Mouse (Mus musculus) left cerebral cortex, postnatal 10 days (tissue): ENCODE data around the gene Vezt. TPM values are rescaled to one million over a fixed set of nuclear protein-coding genes. Genes with fewer than 3 reads are reported as not detected.

Source experiments
- DNase-seq, 2 experiments: peaks; one replicate each; pipeline ENCODE4 v3.0.0; 2021 to 2022; ENCODE audit warnings: low spot score in 2 of 2, mixed read lengths in 1 of 2; ENCODE audit errors: extremely low spot score in 1 of 2
- intact Hi-C: fragments of 180-260 bp; cut with DNase I; formaldehyde crosslinking; loops from one replicate; pipeline ENCODE4 v1.15.1; 2025
- total RNA-seq, 2 experiments: library from RNA; stranded (reverse); gene quantifications; 2 replicates each; pipeline ENCODE4 v1.2.3; 2021

Gene Vezt
- total RNA-seq, 2 experiments from 2014 or later: 107 to 110 TPM

DNA sequence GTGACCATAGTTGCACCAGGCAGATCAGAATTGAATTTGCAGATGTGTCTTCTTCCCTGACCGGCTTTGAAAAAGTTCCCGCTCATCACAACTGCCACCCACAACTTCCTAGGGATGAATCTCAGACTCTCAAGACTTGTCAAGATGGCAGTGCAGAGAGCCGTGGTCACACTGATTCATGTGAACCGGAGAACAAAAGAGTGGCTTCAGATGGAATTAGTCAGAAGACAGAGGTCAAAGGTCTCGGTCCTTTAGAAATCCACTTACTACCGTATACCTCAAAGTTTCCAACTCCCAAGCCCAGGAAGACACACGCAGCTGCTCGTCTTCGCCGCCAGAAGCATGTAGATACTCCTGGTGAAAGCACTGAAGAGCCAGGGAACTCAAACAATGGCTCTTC lies 8.3 kb upstream of the Vezt start:
- intact Hi-C loops: no loop called here
- no peak for DNase-seq

DNA sequence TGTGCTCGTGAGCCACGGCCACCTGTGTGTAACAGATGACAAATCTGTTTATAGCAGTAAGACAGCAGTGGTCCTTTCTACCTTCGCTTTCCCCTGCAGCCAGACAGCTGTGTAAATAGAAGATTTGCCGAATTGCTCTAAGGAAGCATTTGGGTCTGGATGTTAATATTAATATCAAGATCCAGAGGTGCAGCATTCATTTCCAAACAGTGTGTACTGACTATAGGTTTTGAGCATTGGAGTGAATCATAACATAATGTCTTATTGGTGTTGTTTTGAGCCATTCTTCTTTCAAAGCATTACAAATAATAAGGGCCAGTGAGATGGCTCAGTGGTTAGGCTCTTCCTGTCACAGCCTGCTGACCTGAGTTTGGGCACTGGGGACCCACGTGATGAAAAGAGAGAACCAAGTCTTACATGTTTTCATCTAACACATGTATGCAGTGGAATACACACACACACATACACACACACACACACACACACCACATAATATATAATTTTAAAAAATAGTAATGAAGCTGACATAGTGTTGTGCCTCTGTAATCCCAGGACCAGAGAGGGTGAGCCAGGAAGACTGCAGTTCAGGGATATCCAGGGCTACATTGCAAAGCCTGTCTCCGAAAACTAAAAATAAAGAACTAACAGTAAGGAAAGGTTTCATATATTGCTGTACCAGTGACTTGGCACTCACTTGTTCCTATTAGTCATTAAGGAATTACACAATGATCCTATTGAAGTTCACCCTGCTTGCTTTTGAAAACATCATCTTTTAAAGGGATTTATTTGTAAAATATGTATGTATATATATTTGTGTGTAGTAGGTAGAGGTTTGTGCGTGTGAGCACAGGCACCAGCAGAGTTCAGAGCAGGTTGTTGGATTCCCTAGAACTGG lies 3.0 kb upstream of the Vezt start:
- DNase-seq: no peak
- intact Hi-C loops: loop anchor here (5.0 kb wide), 1 partner anchor 49 kb away; no protein-coding TSS in a partner anchor

GRCm38 (mm10) chr10:94037596-94037995 lies 2.0 kb upstream of the Vezt start:
- intact Hi-C loops: loop anchor here (5.0 kb wide), 1 partner anchor 50 kb away; no protein-coding TSS in a partner anchor
- DNase-seq: no peak

DNA sequence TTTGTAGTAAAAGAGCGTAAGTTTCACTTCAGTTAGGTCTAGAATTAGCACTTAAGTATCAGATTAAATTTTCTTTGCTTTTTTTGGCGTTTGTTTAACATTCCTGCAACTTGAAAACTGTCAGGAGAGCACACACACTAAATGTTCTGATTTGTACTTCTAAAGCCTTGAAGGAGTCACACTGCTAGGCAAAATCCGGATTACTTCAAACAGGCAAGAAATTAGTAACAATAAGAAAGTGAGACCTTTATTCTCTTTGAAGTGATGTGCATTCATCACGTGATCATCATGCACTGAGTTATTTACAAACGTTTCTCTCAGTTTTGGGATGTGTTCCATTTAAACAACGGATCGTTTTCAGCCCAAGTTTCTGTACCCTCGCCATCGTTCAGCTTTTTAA lies 1.6 kb upstream of the Vezt start:
- intact Hi-C loops: loop anchor here (5.0 kb wide), 1 partner anchor 50 kb away; no protein-coding TSS in a partner anchor
- DNase-seq: no peak

- intact Hi-C loops: loop anchor here (1.0 to 5.0 kb wide), 2 partner anchors 51 to 80 kb away; no protein-coding TSS in a partner anchor
- DNase-seq: peak in 1 of 2 experiments; percentile 17
These were observed 750 bp upstream of the Vezt start for GRCm38 (mm10) chr10:94036375-94036758.

GRCm38 (mm10) chr10:94034876-94035657 lies 550 bp downstream of the Vezt start:
- intact Hi-C loops: loop anchor here (5.0 kb wide), 1 partner anchor 52 kb away; no protein-coding TSS in a partner anchor
- peak; percentile 36 to 81 for DNase-seq

DNA sequence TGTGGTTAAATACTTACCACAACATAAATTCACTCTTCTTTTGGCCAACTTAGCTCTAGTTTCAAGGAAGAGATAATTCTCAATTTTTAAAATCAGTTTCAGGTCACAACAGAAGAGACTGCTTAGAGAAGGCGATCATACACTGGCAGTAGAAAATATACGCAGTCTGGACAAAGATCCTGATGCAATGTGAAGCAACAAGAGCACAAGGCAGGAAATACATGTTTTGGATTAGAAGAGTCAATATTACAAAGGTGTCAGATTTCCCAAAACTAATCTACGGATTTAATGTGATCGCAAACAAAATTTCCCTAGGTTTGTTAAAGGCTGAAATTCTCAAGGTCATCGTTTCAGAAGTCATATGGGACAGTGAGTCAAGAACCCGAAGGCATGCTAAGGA lies 4.5 kb downstream of the Vezt start:
- intact Hi-C loops: no loop called here

DNA sequence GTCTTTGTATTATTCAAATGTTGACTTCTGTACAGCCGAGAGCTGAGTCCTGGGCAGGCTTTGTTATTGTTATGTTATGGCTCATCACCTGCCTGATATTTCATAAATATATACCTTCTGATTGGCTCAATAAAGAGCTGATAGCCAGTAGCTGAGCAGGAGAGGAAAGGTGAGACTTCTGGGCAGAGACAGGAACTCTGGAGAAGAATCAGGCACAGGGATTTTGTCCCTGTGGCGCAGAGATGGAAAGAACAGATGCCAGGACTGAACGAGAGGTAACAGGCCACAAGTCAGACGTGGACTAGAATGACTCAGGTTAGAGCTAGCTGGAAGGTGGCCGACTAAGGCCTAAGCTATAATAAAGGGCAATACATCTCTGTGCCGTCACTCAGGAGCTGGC lies 7.1 kb downstream of the Vezt start:
- intact Hi-C loops: no loop called here
- DNase-seq: no peak

More for the DNA sequence above, 4.5 kb downstream of the Vezt start:
- no peak for DNase-seq

DNA sequence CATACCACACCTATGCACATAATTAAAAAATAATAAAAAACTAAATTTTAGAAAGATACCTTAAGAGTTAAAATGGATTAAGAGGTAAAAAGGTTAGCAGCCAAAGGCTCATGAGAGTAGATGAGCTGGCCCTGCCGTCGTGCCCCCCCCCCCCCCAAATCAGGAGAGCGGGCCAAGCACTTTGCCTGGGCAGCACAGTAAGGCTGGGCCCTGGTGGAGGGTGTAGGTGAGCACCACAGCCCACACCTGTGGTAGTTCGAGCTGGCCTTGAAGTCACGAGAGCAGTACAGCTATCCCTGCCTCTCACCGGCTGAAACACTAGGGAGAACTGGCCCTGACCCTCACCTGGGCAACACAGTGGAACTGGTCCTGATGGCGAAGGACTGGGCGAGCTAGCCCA lies 10.5 kb downstream of the Vezt start:
- intact Hi-C loops: no loop called here
- no peak for DNase-seq

GRCm38 (mm10) chr10:94021059-94021458 lies 14.6 kb downstream of the Vezt start:
- intact Hi-C loops: no loop called here
- DNase-seq: no peak

DNA sequence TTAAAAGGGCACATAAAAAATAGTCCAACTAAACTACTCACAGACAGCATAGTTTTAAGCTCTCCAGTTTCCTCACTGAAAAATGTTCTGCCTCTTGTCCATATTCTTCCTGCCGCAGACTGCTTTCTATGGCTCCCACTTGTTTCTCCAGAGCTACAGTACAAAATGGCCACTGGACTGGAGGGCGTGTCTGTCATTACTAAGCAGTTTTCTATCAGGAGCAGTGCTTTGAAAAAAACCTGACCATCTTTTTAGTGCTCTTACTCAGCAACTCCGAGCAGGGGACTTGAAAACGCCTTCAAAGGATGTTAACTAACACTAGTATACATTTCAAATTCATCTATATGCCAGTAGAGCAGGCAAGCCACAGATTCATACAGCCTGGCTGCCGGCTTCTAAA lies 15.0 kb downstream of the Vezt start:
- DNase-seq: no peak

DNA sequence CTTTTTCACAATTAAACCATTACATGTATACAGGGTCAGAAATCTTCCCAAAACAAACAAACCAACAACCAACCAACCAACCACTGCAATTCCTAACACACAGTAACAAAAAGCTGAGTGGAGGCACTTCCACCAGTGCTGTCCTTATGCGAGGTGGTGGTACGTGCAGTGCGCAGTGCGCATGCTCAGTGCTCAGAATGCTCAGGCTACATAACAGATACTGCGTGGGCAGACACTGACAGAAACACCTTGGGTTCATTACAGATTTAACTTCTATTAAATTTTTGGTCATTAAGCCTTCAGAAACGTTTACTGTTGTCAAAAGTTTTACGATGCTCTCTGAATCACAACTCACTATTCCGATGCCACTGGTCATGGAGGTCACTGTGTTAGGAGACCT lies 18.2 kb downstream of the Vezt start:
- intact Hi-C loops: no loop called here
- no peak for DNase-seq

More for the DNA sequence above, 15.0 kb downstream of the Vezt start:
- intact Hi-C loops: no loop called here

GRCm38 (mm10) chr10:94014200-94014599 lies 21.4 kb downstream of the Vezt start:
- intact Hi-C loops: no loop called here
- peak in 1 of 2 experiments; percentile 38 for DNase-seq

DNA sequence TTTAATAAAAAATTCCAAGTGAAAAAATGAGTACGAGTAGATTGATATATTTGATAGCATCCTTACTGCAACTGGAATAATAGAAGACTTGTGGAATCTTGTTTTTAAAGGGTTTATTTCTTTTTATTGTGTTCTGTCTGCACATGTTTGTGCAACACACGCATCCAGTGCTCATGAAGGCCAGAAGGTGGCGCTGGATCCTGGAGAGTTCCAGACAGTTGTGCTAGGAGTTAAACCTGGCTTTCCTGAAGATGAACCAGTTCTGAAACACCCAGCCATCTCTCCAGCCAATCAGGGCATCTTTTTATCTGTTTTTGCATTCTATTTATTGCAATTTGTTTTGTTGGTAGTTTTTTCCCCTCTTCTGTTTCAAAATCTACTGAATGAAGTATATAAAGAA lies 22.4 kb downstream of the Vezt start:
- peak; percentile 34 to 71 for DNase-seq
- intact Hi-C loops: no loop called here

- DNase-seq: no peak
- intact Hi-C loops: no loop called here
These were observed 24.6 kb downstream of the Vezt start for GRCm38 (mm10) chr10:94011024-94011423.

- intact Hi-C loops: no loop called here
- DNase-seq: no peak
These were observed 25.5 kb downstream of the Vezt start for GRCm38 (mm10) chr10:94009991-94010679.

- DNase-seq: no peak
- intact Hi-C loops: no loop called here
These were observed 27.3 kb downstream of the Vezt start for GRCm38 (mm10) chr10:94008356-94008755.

- intact Hi-C loops: no loop called here
- DNase-seq: peak in 1 of 2 experiments; percentile 58
These were observed 35.4 kb downstream of the Vezt start for GRCm38 (mm10) chr10:94000223-94000622.

DNA sequence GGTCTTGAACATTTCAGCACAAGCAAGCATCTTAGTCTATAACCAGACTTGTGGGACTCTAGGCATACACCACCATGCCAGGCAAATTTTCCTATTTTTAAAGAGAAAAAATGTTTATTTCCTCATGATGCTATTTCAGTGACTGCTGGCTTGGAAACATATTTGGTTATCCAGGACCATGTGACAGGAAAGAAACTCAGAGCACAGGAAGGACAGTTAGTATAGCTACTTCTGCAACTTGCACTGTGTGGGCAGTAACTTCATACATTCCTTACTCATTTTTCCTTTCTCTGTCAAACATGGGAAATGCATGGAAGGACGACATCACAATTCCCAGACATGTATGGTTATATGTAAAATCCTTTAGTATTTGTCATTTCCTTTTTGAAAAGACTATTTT lies 36.3 kb downstream of the Vezt start:
- DNase-seq: no peak
- intact Hi-C loops: no loop called here
